Mouse (Mus musculus) kidney, embryonic 14.5 days (tissue): ENCODE results near the gene Srgap3. TPM values are rescaled to one million over a fixed set of nuclear protein-coding genes. Genes with fewer than 3 reads are reported as not detected.

Experiments
- ATAC-seq: fragments of 200-750 bp; cut with Nextera tagmentation; 2 replicates; pipeline ENCODE4 v1.8.0; 2017; ENCODE audit warnings: moderate number of reproducible peaks, mild to moderate bottlenecking, moderate TSS enrichment, moderate library complexity; ENCODE audit not compliant: low FRiP score, low TSS enrichment
- H3K27ac ChIP-seq: fragments of 300-500 bp; sonication (generic); 2 replicates; pipeline ENCODE4 v1.5.1; 2014; ENCODE audit warnings: low read depth, mild to moderate bottlenecking, low read length, moderate library complexity, mixed read lengths
- H3K27me3 ChIP-seq: fragments of 300-500 bp; sonication (generic); 2 replicates; pipeline ENCODE4 v1.6.1; 2014; ENCODE audit warnings: mild to moderate bottlenecking, low read length; ENCODE audit not compliant: control insufficient read depth, insufficient read depth
- H3K36me3 ChIP-seq: fragments of 300-500 bp; sonication (generic); 2 replicates; pipeline ENCODE4 v1.6.1; 2014; ENCODE audit warnings: low read length, mixed read lengths; ENCODE audit not compliant: control insufficient read depth, insufficient read depth
- H3K4me1 ChIP-seq: fragments of 300-500 bp; sonication (generic); 2 replicates; pipeline ENCODE4 v1.6.1; 2014; ENCODE audit warnings: low read length, mixed read lengths; ENCODE audit not compliant: control insufficient read depth, insufficient read depth
- H3K4me2 ChIP-seq: fragments of 300-500 bp; sonication (generic); replicated peaks from 2 replicates; pipeline ENCODE4 v1.6.1; 2014; ENCODE audit warnings: low read depth, mild to moderate bottlenecking, low read length
- H3K4me3 ChIP-seq: fragments of 300-500 bp; sonication (generic); 2 replicates; pipeline ENCODE4 v1.5.1; 2014; ENCODE audit warnings: mild to moderate bottlenecking, low read length
- H3K9ac ChIP-seq: fragments of 300-500 bp; sonication (generic); 2 replicates; pipeline ENCODE4 v1.6.1; 2014; ENCODE audit warnings: low read depth, mild to moderate bottlenecking, low read length, moderate library complexity
- H3K9me3 ChIP-seq: fragments of 300-500 bp; sonication (generic); 2 replicates; pipeline ENCODE4 v1.6.1; 2016; ENCODE audit warnings: low read length; ENCODE audit not compliant: control insufficient read depth
- WGBS: fragments of 180-500 bp; shearing (Covaris S2); extraction: QIAGEN DNeasy Blood & Tissue Kit; methylation state at CpG from one replicate; pipeline ENCODE4 v1.1.7; 2014; 5-methylcytosine and 5-hydroxymethylcytosine counted together
- polyA plus RNA-seq: library from polyadenylated mRNA; unstranded; fragments of >200 nt; fragmentation: Nextera tagmentation; extraction: Ambion mirVana; gene quantifications from 2 replicates; pipeline ENCODE4 v1.2.1, GENCODE M21; 2014

Gene Srgap3
- polyA plus RNA-seq, 1 experiment from 2014 or later, result 6.9 TPM

DNA sequence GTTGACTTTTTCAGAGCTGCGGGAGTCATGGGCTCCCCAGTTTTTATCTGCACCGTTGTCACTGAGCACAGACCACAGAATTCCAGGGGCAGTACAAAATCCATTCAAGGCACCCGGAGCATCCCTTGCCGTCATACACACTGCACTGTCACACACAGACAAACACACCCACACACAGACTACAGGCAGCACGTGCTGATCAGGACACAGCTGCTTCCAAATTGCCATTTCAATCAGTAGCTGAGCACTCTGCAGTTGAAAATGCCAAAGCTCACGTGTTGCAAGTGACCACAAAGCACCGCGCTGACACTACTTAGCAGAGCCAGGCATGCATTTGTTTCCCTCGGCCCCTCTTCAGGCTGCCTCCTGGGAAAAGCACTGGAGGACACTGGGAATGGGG lies 7.8 kb downstream of the Srgap3 start:
- H3K27ac ChIP-seq, result no peak overlapping the region
- 89% methylated on average over 9 of the region's 9 CpGs for WGBS
- H3K4me3 ChIP-seq, result no peak overlapping the region
- no peaks in the 10 kb centered on the region for H3K36me3 ChIP-seq
- H3K9ac ChIP-seq, result no peak overlapping the region
- no peak for ATAC-seq
- no peak overlapping the region for H3K4me2 ChIP-seq
- no peaks in the 10 kb centered on the region for H3K9me3 ChIP-seq
- no peaks in the 10 kb centered on the region for H3K27me3 ChIP-seq
- no peaks in the 10 kb centered on the region for H3K4me1 ChIP-seq

DNA sequence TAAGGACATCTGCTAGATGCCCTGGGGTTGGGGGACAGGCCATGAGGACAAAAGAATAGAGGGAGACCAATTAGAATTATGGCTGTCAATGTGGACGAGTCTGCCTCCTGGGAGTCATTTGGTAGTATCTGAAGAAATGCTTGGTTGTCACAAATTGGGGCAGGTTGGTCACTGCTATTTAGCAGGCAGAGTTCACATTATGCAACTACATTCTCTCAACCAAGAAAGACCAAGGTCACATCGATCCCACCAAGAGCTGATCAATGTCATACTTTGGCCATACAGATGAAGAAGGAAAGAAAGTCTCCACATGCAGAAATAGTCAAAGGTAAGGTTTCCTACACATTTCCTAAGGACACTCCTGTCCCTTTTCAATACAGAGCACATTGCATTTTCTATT lies 9.3 kb downstream of the Srgap3 start:
- no peaks in the 10 kb centered on the region for H3K27me3 ChIP-seq
- no peak for ATAC-seq
- no peaks in the 10 kb centered on the region for H3K36me3 ChIP-seq
- no peak overlapping the region for H3K4me2 ChIP-seq
- H3K9ac ChIP-seq, result no peak overlapping the region
- H3K4me3 ChIP-seq, result no peak overlapping the region
- no peaks in the 10 kb centered on the region for H3K4me1 ChIP-seq
- no peak overlapping the region for H3K27ac ChIP-seq
- WGBS, result 79% methylated on average over 2 of the region's 2 CpGs
- no peaks in the 10 kb centered on the region for H3K9me3 ChIP-seq

DNA sequence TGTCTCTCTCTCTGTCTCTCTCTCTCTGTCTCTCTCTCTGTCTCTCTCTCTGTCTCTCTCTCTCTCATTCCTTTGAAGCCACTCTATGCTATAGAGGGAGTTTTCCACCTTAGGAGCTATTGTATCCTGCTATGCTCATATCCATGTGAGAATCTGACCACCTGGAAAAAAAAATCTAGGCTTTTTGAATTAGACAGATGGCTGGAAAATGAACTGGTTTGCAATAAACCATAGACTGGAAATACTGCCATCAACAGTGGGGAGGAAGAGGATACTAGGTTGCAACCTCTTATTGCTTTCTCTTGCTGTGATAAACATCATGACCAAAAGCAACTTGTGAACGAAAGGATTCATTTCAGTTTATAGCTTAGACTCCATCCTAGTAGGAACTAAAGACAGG lies 12.6 kb downstream of the Srgap3 start:
- no peak overlapping the region for H3K27ac ChIP-seq
- H3K9me3 ChIP-seq, result no peaks in the 10 kb centered on the region
- H3K9ac ChIP-seq, result no peak overlapping the region
- WGBS, result 58% methylated on average over 1 of the region's 1 CpGs
- ATAC-seq, result no peak
- no peaks in the 10 kb centered on the region for H3K4me1 ChIP-seq
- H3K4me3 ChIP-seq, result no peak overlapping the region
- no peaks in the 10 kb centered on the region for H3K27me3 ChIP-seq
- H3K4me2 ChIP-seq, result no peak overlapping the region
- no peaks in the 10 kb centered on the region for H3K36me3 ChIP-seq

DNA sequence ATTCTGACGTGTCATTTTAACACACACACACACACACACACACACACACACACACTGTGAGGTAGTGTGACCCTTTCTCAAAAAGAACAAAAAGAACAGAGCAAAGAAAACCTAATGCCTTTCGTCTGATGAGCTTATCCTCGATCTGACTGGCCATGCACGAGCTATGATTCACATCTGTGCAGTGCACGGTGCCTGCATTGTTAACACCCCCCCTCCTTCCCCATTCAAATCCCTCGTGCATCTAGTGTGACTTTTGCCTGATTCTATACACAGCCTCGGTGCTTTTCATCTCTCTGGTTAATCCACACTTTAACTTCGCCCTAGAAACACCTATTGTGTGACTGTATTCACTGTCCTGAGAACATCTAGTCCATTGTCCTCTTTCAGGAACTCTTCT lies 14.5 kb downstream of the Srgap3 start:
- Histone ChIP-seq H3K9ac (no peak overlapping the region), H3K4me3 (no peak overlapping the region), H3K36me3 (no peaks in the 10 kb centered on the region), H3K4me1 (no peaks in the 10 kb centered on the region), H3K27ac (no peak overlapping the region), H3K27me3 (no peaks in the 10 kb centered on the region), H3K4me2 (no peak overlapping the region), H3K9me3 (no peaks in the 10 kb centered on the region)
- no peak for ATAC-seq
- WGBS, result 63% methylated on average over 8 of the region's 8 CpGs

DNA sequence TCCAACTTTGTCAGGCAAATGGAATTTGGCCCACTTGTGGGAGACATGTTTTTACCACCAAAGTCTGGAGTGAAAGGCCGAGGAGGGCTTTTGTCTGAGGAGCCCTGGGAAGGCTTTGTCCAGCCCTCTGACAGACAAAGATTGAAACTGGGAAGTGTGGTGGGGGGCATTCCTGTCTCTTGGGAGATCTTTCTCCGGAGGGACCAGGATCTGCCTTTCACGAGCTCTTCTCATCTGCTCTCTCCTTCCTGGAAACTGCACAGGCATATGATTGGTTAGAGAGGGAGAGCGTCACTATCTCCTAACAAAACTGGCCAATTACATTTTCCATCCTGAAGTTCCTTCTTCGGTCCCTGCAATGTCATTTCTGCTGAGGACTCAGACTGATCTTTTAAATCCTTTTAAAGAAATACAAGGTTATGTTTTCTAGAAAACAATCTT lies 17.0 kb downstream of the Srgap3 start:
- no peak for ATAC-seq
- H3K9me3 ChIP-seq, result no peaks in the 10 kb centered on the region
- 0 out of 2 replicates have a peak, but pooled peaks cover 4% of the 10 kb centered on the region for H3K4me1 ChIP-seq
- no peak overlapping the region for H3K9ac ChIP-seq
- 56% methylated on average over 5 of the region's 5 CpGs for WGBS
- no peak overlapping the region for H3K4me2 ChIP-seq
- H3K36me3 ChIP-seq, result no peaks in the 10 kb centered on the region
- no peak overlapping the region for H3K4me3 ChIP-seq
- no peaks in the 10 kb centered on the region for H3K27me3 ChIP-seq
- no peak overlapping the region for H3K27ac ChIP-seq

DNA sequence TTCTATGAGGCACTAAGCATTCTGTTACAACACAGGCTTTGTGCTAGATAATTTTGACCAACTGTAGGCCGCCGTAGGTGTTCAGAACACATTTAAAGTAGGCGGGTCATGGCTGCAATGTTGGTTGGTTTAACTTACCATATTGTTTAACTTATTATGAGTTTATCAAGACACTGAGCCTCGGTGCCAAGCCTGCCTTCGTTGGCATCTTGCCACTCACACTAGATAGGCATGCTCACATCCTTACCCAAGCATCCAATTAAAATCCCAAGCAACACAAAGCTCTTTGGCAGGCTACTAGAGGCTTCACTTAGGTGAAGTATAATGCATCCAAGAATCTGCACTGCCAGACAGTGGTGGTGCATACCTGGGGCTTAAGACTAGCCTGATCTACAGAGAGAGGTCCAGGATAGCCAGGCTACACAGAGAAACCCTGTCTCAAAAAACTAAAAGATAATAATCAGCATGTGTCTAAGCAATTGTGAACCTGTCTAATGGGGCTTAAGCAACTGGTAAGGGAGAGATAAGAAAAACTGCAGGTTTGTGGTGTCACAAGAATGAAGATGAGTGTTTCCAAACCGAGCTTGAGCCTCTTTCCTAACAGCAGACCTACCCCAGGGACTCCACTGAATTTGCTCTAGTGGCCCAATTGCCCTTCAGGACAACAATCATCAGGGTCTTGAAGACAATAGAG lies 17.6 kb downstream of the Srgap3 start:
- Histone ChIP-seq H3K9me3 (no peaks in the 10 kb centered on the region), H3K27ac (no peak overlapping the region), H3K4me3 (no peak overlapping the region), H3K36me3 (no peaks in the 10 kb centered on the region), H3K27me3 (no peaks in the 10 kb centered on the region), H3K4me1 (0 out of 2 replicates have a peak, but pooled peaks cover 4% of the 10 kb centered on the region), H3K9ac (no peak overlapping the region), H3K4me2 (no peak overlapping the region)
- WGBS, result 89% methylated on average over 6 of the region's 6 CpGs
- ATAC-seq, result no peak

DNA sequence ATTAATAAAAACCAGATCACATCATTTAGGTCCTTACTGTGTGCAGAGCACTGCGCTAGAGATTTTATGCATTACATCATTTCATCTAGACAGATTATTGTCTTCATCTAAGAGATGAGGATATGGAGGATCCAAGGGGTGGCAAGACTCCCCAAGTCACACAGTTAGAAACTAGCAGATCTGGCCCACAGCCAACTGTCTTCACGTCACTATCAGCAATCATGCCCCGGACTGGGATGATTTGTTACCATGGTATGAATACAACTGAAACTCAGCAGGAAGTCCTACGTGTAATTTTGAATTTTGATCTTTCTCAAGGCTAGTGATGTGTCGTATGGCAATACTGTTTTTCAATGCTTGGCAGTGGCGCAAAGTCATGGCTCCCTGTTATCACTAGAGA lies 18.2 kb downstream of the Srgap3 start:
- Histone ChIP-seq H3K36me3 (no peaks in the 10 kb centered on the region), H3K4me3 (no peak overlapping the region), H3K4me1 (0 out of 2 replicates have a peak, but pooled peaks cover 4% of the 10 kb centered on the region), H3K27me3 (no peaks in the 10 kb centered on the region), H3K4me2 (no peak overlapping the region), H3K9me3 (no peaks in the 10 kb centered on the region), H3K9ac (no peak overlapping the region), H3K27ac (no peak overlapping the region)
- WGBS, result 84% methylated on average over 6 of the region's 6 CpGs
- no peak for ATAC-seq

DNA sequence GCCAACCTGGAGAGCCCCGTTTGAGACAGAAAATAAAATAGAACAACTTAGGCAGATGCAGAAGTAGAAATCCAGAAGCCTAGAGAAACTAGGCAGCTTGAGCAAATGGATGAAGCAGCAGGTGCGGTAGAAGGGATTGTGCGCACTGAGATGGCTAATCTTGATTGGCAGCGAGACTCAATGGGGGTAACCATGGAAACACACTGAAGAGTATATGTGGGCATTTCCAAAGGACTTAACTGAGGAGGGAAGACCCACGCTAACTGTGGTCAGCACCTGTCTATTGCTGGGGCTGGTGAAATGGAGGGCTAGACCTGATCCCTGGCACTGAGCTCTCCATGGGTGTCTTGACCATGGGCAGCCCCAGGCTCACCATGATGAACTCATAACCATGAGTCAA lies 19.7 kb downstream of the Srgap3 start:
- WGBS, result 94% methylated on average over 5 of the region's 5 CpGs
- no peak for ATAC-seq
- H3K4me1 ChIP-seq, result 0 out of 2 replicates have a peak, but pooled peaks cover 4% of the 10 kb centered on the region
- no peaks in the 10 kb centered on the region for H3K36me3 ChIP-seq
- no peak overlapping the region for H3K27ac ChIP-seq
- H3K9ac ChIP-seq, result no peak overlapping the region
- H3K27me3 ChIP-seq, result no peaks in the 10 kb centered on the region
- H3K4me2 ChIP-seq, result no peak overlapping the region
- H3K9me3 ChIP-seq, result no peaks in the 10 kb centered on the region; the same call in 1 of the 2 replicates
- H3K4me3 ChIP-seq, result no peak overlapping the region

DNA sequence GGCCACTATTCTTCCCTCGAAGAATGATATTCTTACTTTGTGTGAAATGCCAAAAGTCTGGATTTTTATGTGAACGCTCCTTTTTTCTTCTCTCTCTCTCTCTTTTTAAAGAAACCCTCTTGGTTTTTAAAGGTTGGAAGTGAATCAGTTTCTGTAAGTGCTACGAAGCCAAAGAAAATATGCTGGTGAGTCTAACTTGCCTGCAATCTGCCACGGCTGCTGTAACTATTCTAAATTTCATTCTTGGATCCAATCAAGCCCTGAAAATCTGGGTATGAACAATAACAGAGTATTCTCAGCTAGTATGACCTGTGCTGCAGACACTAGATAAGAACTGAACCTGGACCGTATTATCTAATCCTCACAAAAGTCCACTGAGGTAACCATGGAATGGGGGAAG lies 21.1 kb downstream of the Srgap3 start:
- no peaks in the 10 kb centered on the region for H3K36me3 ChIP-seq
- no peak overlapping the region for H3K4me3 ChIP-seq
- no peaks in the 10 kb centered on the region for H3K27me3 ChIP-seq
- 74% methylated on average over 5 of the region's 5 CpGs for WGBS
- H3K27ac ChIP-seq, result no peak overlapping the region
- ATAC-seq, result no peak
- no peak overlapping the region for H3K9ac ChIP-seq
- H3K4me2 ChIP-seq, result no peak overlapping the region
- H3K4me1 ChIP-seq, result 0 out of 2 replicates have a peak, but pooled peaks cover 4% of the 10 kb centered on the region
- H3K9me3 ChIP-seq, result no peaks in the 10 kb centered on the region; the same call in 1 of the 2 replicates
